Mouse (Mus musculus): Measurements from ENCODE around the gene Gm13693.

DNA sequence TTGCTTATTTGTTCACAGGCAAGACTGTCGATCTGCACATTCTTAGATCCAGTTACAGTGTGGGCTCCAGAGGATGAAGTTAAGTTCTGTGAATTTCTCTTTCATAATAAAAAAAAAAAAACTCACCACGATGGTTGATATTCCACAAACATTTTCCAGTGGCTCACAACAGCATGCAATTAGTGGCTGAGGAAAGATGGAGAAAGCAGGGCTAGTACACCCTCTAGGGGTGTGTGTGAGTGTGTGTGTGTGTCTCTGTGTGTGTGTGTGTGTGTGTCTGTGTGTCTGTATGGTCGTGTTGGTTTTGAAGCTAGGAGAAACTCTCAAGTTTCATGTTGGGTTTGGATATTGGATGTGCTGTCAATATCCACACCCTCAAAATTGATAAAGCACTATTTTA lies 19.9 kb upstream of the Gm13693 start:
- TF ChIP-seq E2F4 (IDR thresholded peaks at IDR 0.05; ENCODE audit: insufficient read depth) = no peak
- TF ChIP-seq USF1 (IDR thresholded peaks at IDR 0.05; ENCODE audit: low read depth) = no peak
- TF ChIP-seq CEBPB (IDR thresholded peaks at IDR 0.05; ENCODE audit: insufficient read depth, poor library complexity, severe bottlenecking) = no peak
- TF ChIP-seq MAX (IDR thresholded peaks at IDR 0.05; ENCODE audit: low read depth) = no peak
